8 mouse cellular contexts compared by ENCODE assay signal in genomic region chr2:31141867-31142454, GRCm38 (mm10). TPM values are rescaled to one million over a fixed set of nuclear protein-coding genes. Genes with fewer than 3 reads are reported as not detected.
DNase-seq lines count a peak whose midpoint lies in the region; ATAC-seq lines count a peak whose summit lies in the region.

Gene Fnbp1, minus strand, starts transcription at chr2:31142008.

- DNase-seq in 3134 (ENCODE audit: extremely low read depth, insufficient read length, low spot score): peak; percentile 88
- DNase-seq in adrenal gland, postnatal 25 days: peak; percentile 89
- peak; percentile 99 for DNase-seq in heart, adult 11 months
- peak; percentile 92 for DNase-seq in kidney, adult 18-20 months
- peak; percentile 92 for DNase-seq in midbrain, embryonic 14.5 days
- DNase-seq in spleen, adult 12 weeks (ENCODE audit: low spot score): peak; percentile 78

- peak within 1 kb of the TSS; percentile 89 for H3K4me2 ChIP-seq in embryonic facial prominence, embryonic 12.5 days (replicated peaks)
- peak within 1 kb of the TSS; percentile 92 for H3K4me2 ChIP-seq in limb, embryonic 12.5 days
- peak within 1 kb of the TSS; percentile 88 for H3K4me2 ChIP-seq in midbrain, embryonic 14.5 days (ENCODE audit: low read length)

- H3K4me1 ChIP-seq in embryonic facial prominence, embryonic 12.5 days: peaks cover 17% of the 10 kb centered on the region
- peaks cover 22% of the 10 kb centered on the region for H3K4me1 ChIP-seq in limb, embryonic 12.5 days (replicated peaks)
- H3K4me1 ChIP-seq in midbrain, embryonic 14.5 days (ENCODE audit: control insufficient read depth, insufficient read depth, low read length): peaks cover 12% of the 10 kb centered on the region

- WGBS in embryonic facial prominence, embryonic 12.5 days: 1% methylated on average over 59 of the region's 59 CpGs
- under 1% methylated on average over 59 of the region's 59 CpGs for WGBS in limb, embryonic 12.5 days
- WGBS in midbrain, embryonic 14.5 days: under 1% methylated on average over 59 of the region's 59 CpGs

- H3K27me3 ChIP-seq in embryonic facial prominence, embryonic 12.5 days: 0 out of 2 replicates have a peak, but pooled peaks cover 2% of the 10 kb centered on the region
- peaks cover 12% of the 10 kb centered on the region; the same call in 1 of the 2 replicates for H3K27me3 ChIP-seq in limb, embryonic 12.5 days
- peaks cover 5% of the 10 kb centered on the region; the same call in 1 of the 2 replicates for H3K27me3 ChIP-seq in midbrain, embryonic 14.5 days (ENCODE audit: control insufficient read depth, insufficient read depth, low read length)

- H3K36me3 ChIP-seq in embryonic facial prominence, embryonic 12.5 days: 0 out of 2 replicates have a peak, but pooled peaks cover 4% of the 10 kb centered on the region
- H3K36me3 ChIP-seq in limb, embryonic 12.5 days: peaks cover 15% of the 10 kb centered on the region
- peaks cover 13% of the 10 kb centered on the region for H3K36me3 ChIP-seq in midbrain, embryonic 14.5 days (ENCODE audit: control insufficient read depth, insufficient read depth, low read length)

- peak; percentile 91 for ATAC-seq in embryonic facial prominence, embryonic 12.5 days (ENCODE audit: insufficient number of reproducible peaks, insufficient read depth, low FRiP score, low TSS enrichment)
- peak; percentile 86 for ATAC-seq in limb, embryonic 12.5 days (ENCODE audit: insufficient number of reproducible peaks, insufficient read depth, low FRiP score, low TSS enrichment, low read depth)
- peak; percentile 91 for ATAC-seq in midbrain, embryonic 14.5 days (ENCODE audit: low FRiP score, low TSS enrichment)

- H3K9me3 ChIP-seq in embryonic facial prominence, embryonic 12.5 days: no peaks in the 10 kb centered on the region
- H3K9me3 ChIP-seq in limb, embryonic 12.5 days: no peaks in the 10 kb centered on the region
- H3K9me3 ChIP-seq in midbrain, embryonic 14.5 days (ENCODE audit: control insufficient read depth, low read length): no peaks in the 10 kb centered on the region

- peak within 1 kb of the TSS; percentile 91 for H3K9ac ChIP-seq in embryonic facial prominence, embryonic 12.5 days
- peak within 1 kb of the TSS; percentile 90 for H3K9ac ChIP-seq in limb, embryonic 12.5 days (replicated peaks)
- peak within 1 kb of the TSS; percentile 85 for H3K9ac ChIP-seq in midbrain, embryonic 14.5 days (replicated peaks; ENCODE audit: low read length)

- H3K4me3 ChIP-seq in embryonic facial prominence, embryonic 12.5 days: peak within 1 kb of the TSS; percentile 81
- H3K4me3 ChIP-seq in limb, embryonic 12.5 days (replicated peaks): peak within 1 kb of the TSS; percentile 83
- H3K4me3 ChIP-seq in midbrain, embryonic 14.5 days (replicated peaks; ENCODE audit: low read depth, low read length): peak within 1 kb of the TSS; percentile 78

- H3K27ac ChIP-seq in embryonic facial prominence, embryonic 12.5 days: peak within 1 kb of the TSS; percentile 84
- peak within 1 kb of the TSS; percentile 83 for H3K27ac ChIP-seq in limb, embryonic 12.5 days
- H3K27ac ChIP-seq in midbrain, embryonic 14.5 days (replicated peaks; ENCODE audit: low read depth, low read length): peak within 1 kb of the TSS; percentile 86

RNA-seq across cellular contexts. Expression of gene Fnbp1, which starts in this region (rescaled TPM):
- total RNA-seq in adrenal gland, postnatal 25 days (2021): 50.9 and 66.0 TPM in 2 replicates
- 24.0 and 26.3 TPM in 2 replicates for polyA plus RNA-seq in embryonic facial prominence, embryonic 12.5 days (2016; fragmentation: Nextera tagmentation; extraction: Ambion mirVana)
- 15.3 and 19.8 TPM in 2 replicates for polyA plus RNA-seq in limb, embryonic 12.5 days (2016; fragmentation: Nextera tagmentation; extraction: Ambion mirVana)
- 18.3 and 21.0 TPM in 2 replicates for polyA plus RNA-seq in midbrain, embryonic 14.5 days (2014; fragmentation: Nextera tagmentation; extraction: Ambion mirVana)

Comparison
In these comparisons a context has a peak if more than half of its experiments do, and no peak if none do; other contexts are left out.
1. Peak in every context shown above with its lines: DNase-seq, ATAC-seq, H3K4me3 ChIP-seq and H3K27ac ChIP-seq.